Mouse (Mus musculus) CH12.LX (cell line): ENCODE measurements around the gene Hspa1l.

ENCODE experiments used
- CTCF ChIP-seq, 2 experiments: IDR thresholded peaks in 1 of 2; conservative IDR thresholded peaks in 1 of 2; 2 replicates each; pipeline ENCODE4 v1.5.1; 2011 to 2012; ENCODE audit warnings: low read depth in 2 of 2, low read length in 2 of 2, improper control_type of control experiment in 1 of 2, inconsistent platforms in 1 of 2, mild to moderate bottlenecking in 1 of 2, moderate library complexity in 1 of 2
- EP300 ChIP-seq: IDR thresholded peaks from 2 replicates; pipeline ENCODE4 v1.6.1; 2011; ENCODE audit warnings: low read length, improper control_type of control experiment
- POLR2A ChIP-seq: IDR thresholded peaks from 2 replicates; pipeline ENCODE4 v1.6.1; 2011; ENCODE audit warnings: low read depth, mild to moderate bottlenecking, improper control_type of control experiment, low read length

DNA sequence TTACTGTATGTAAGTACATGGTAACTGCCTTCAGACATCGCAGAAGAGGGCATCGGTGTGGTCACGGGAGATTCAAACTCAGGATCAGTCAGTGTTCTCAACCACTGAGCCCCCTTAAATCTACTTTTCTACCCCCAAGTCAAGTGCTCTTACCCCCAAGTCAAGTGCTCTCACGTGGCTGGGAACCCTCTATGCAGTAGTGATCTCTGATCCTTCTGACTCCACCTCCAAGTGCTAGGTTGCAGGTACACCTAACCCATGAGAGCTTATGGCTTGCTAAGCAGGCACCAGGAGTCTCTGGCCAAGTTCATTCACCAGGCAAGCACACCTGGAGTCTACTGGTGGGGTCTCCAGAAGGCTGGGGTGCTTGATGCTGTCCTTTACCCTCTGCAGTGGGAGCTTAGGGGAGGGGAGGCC is 22.9 kb upstream of the Hspa1l start:
- TF ChIP-seq EP300 (no peak), POLR2A (peak; percentile 60; the same call in 1 of the 2 replicates), CTCF (conservative IDR thresholded peaks at IDR 0.05 in 1 of 2, IDR thresholded peaks at IDR 0.05 in 1 of 2; ENCODE audit: low read depth in 2 of 2, low read length in 2 of 2) (no peak)
